Mouse (Mus musculus) cerebellum, postnatal 4 days (tissue): ENCODE data around the gene Aplf.

ENCODE experiments used
- DNase-seq, 2 experiments: peaks; one replicate each; pipeline ENCODE4 v3.0.0; 2022; ENCODE audit warnings: low spot score in 2 of 2, mixed read lengths in 1 of 2

Aplf gene

GRCm38 (mm10) chr6:87671771-87672517 lies at the start of gene Aplf:
Aplf (minus strand) TSS chr6:87672193.
- DNase-seq = peak; percentile 60 to 77

GRCm38 (mm10) chr6:87714091-87714490 lies 42.1 kb upstream of the Aplf start:
- no peak for DNase-seq

- no peak for DNase-seq
These were observed 40.3 kb upstream of the Aplf start for GRCm38 (mm10) chr6:87712311-87712710.

GRCm38 (mm10) chr6:87706246-87706645 lies 34.3 kb upstream of the Aplf start:
- DNase-seq = no peak

GRCm38 (mm10) chr6:87696544-87696943 lies 24.6 kb upstream of the Aplf start:
- DNase-seq = no peak

GRCm38 (mm10) chr6:87695947-87696346 lies 24.0 kb upstream of the Aplf start:
- DNase-seq = no peak

- DNase-seq = no peak
These were observed 8.4 kb upstream of the Aplf start for GRCm38 (mm10) chr6:87680418-87680817.

GRCm38 (mm10) chr6:87672661-87673060 lies 668 bp upstream of the Aplf start:
- no peak for DNase-seq

GRCm38 (mm10) chr6:87671353-87671752 lies 640 bp downstream of the Aplf start:
- no peak for DNase-seq

- DNase-seq = peak in 1 of 2 experiments; percentile 66
These were observed 2.0 kb downstream of the Aplf start for GRCm38 (mm10) chr6:87669894-87670588.

GRCm38 (mm10) chr6:87668733-87669132 lies 3.3 kb downstream of the Aplf start:
- DNase-seq = no peak

GRCm38 (mm10) chr6:87667804-87668203 lies 4.2 kb downstream of the Aplf start:
- no peak for DNase-seq

GRCm38 (mm10) chr6:87663445-87663844 lies 8.5 kb downstream of the Aplf start:
- no peak for DNase-seq

- no peak for DNase-seq
These were observed 9.8 kb downstream of the Aplf start for GRCm38 (mm10) chr6:87662197-87662596.

GRCm38 (mm10) chr6:87661707-87662106 lies 10.3 kb downstream of the Aplf start:
- DNase-seq = no peak

- no peak for DNase-seq
These were observed 13.2 kb downstream of the Aplf start for GRCm38 (mm10) chr6:87658816-87659215.

- DNase-seq = no peak
These were observed 17.9 kb downstream of the Aplf start for GRCm38 (mm10) chr6:87653904-87654638.

- no peak for DNase-seq
These were observed 18.5 kb downstream of the Aplf start for GRCm38 (mm10) chr6:87653478-87653877.

GRCm38 (mm10) chr6:87652670-87653069 lies 19.3 kb downstream of the Aplf start:
- no peak for DNase-seq

- no peak for DNase-seq
These were observed 20.2 kb downstream of the Aplf start for GRCm38 (mm10) chr6:87651787-87652186.

- no peak for DNase-seq
These were observed 33.8 kb downstream of the Aplf start for GRCm38 (mm10) chr6:87638134-87638660.

- no peak for DNase-seq
These were observed 39.8 kb downstream of the Aplf start for GRCm38 (mm10) chr6:87632176-87632575.
